Mouse (Mus musculus) forebrain, embryonic 14.5 days (tissue): ENCODE data around the gene Gpr146. TPM values are rescaled to one million over a fixed set of nuclear protein-coding genes. Genes with fewer than 3 reads are reported as not detected.
A peak's percentile ranks its signal among the peaks of the same experiment; 100 is the strongest.

Experiments used
- ATAC-seq: fragments of 200-750 bp; cut with Nextera tagmentation; 2 replicates; pipeline ENCODE4 v1.8.0; 2017; ENCODE audit warnings: mild to moderate bottlenecking, moderate library complexity
- DNase-seq: peaks from one replicate; pipeline ENCODE4 v3.0.0-alpha.2; 2015; ENCODE audit warnings: low spot score
- H3K27ac ChIP-seq: fragments of 300-500 bp; sonication (generic); 2 replicates; pipeline ENCODE4 v1.5.1; 2014; ENCODE audit warnings: low read depth, mild to moderate bottlenecking, control low read depth, low read length, moderate library complexity
- H3K27me3 ChIP-seq: fragments of 300-500 bp; sonication (generic); replicated peaks from 2 replicates; pipeline ENCODE4 v1.6.1; 2014; ENCODE audit warnings: low read length, control low read depth, mixed read lengths; ENCODE audit not compliant: control insufficient read depth, insufficient read depth
- H3K36me3 ChIP-seq: fragments of 300-500 bp; sonication (generic); 2 replicates; pipeline ENCODE4 v1.6.1; 2014; ENCODE audit warnings: low read length, control low read depth; ENCODE audit not compliant: control insufficient read depth, insufficient read depth
- H3K4me1 ChIP-seq: fragments of 300-500 bp; sonication (generic); 2 replicates; pipeline ENCODE4 v1.6.1; 2014; ENCODE audit warnings: antibody characterized with exemption, low read length, control low read depth; ENCODE audit not compliant: control insufficient read depth, insufficient read depth
- H3K4me2 ChIP-seq: fragments of 300-500 bp; sonication (generic); 2 replicates; pipeline ENCODE4 v1.6.1; 2014; ENCODE audit warnings: mild to moderate bottlenecking, control low read depth, low read length
- H3K4me3 ChIP-seq: fragments of 300-500 bp; sonication (generic); 2 replicates; pipeline ENCODE4 v1.5.1; 2014; ENCODE audit warnings: low read depth, low read length, control low read depth
- H3K9ac ChIP-seq: fragments of 300-500 bp; sonication (generic); 2 replicates; pipeline ENCODE4 v1.6.1; 2014; ENCODE audit warnings: mild to moderate bottlenecking, low read length, control low read depth, moderate library complexity
- H3K9me3 ChIP-seq: fragments of 300-500 bp; sonication (generic); replicated peaks from 2 replicates; pipeline ENCODE4 v1.6.1; 2016; ENCODE audit warnings: low read length, control low read depth, mixed read lengths; ENCODE audit not compliant: control insufficient read depth
- WGBS: fragments of 180-500 bp; shearing (Covaris S2); extraction: QIAGEN DNeasy Blood & Tissue Kit; methylation state at CpG from one replicate; pipeline ENCODE4 v1.1.7; 2014; 5-methylcytosine and 5-hydroxymethylcytosine counted together
- polyA plus RNA-seq: library from polyadenylated mRNA; unstranded; fragments of >200 nt; fragmentation: Nextera tagmentation; extraction: Ambion mirVana; gene quantifications from 2 replicates; pipeline ENCODE4 v1.2.1, GENCODE M21; 2014

Gpr146 gene
- polyA plus RNA-seq, 1 experiment from 2014 or later, result 0.93 TPM

- H3K4me1 ChIP-seq, result no peaks in the 10 kb centered on the region
- WGBS, result 88% methylated on average over 1 of the region's 1 CpGs
- no peak overlapping the region for H3K27ac ChIP-seq
- H3K4me3 ChIP-seq, result no peak overlapping the region
- DNase-seq (no peak), ATAC-seq (no peak)
- peaks cover 5% of the 10 kb centered on the region; the same call in 1 of the 2 replicates for H3K36me3 ChIP-seq
- no peak overlapping the region for H3K4me2 ChIP-seq
- no peak overlapping the region for H3K9ac ChIP-seq
- H3K27me3 ChIP-seq, result no peaks in the 10 kb centered on the region
- H3K9me3 ChIP-seq, result no peaks in the 10 kb centered on the region
These were observed 11.7 kb upstream of the Gpr146 start for GRCm38 (mm10) chr5:139365827-139366226.

- Histone ChIP-seq H3K9ac (no peak overlapping the region), H3K4me1 (peaks cover 2% of the 10 kb centered on the region; the same call in 1 of the 2 replicates), H3K27ac (no peak overlapping the region), H3K36me3 (peaks cover 5% of the 10 kb centered on the region; the same call in 1 of the 2 replicates), H3K9me3 (no peaks in the 10 kb centered on the region), H3K4me3 (no peak overlapping the region), H3K27me3 (no peaks in the 10 kb centered on the region), H3K4me2 (no peak overlapping the region)
- ATAC-seq (no peak), DNase-seq (no peak)
- 81% methylated on average over 11 of the region's 11 CpGs for WGBS
These were observed 11.0 kb upstream of the Gpr146 start for GRCm38 (mm10) chr5:139366484-139366883.

GRCm38 (mm10) chr5:139367884-139368458, 9.5 kb upstream of the Gpr146 start:
- H3K4me3 ChIP-seq, result no peak overlapping the region
- H3K4me1 ChIP-seq, result peaks cover 9% of the 10 kb centered on the region
- 92% methylated on average over 4 of the region's 4 CpGs for WGBS
- no peak for DNase-seq
- no peaks in the 10 kb centered on the region for H3K36me3 ChIP-seq
- no peaks in the 10 kb centered on the region for H3K27me3 ChIP-seq
- no peak overlapping the region for H3K27ac ChIP-seq
- H3K9me3 ChIP-seq, result no peaks in the 10 kb centered on the region
- H3K9ac ChIP-seq, result no peak overlapping the region
- no peak overlapping the region for H3K4me2 ChIP-seq
- ATAC-seq, result no peak

DNA sequence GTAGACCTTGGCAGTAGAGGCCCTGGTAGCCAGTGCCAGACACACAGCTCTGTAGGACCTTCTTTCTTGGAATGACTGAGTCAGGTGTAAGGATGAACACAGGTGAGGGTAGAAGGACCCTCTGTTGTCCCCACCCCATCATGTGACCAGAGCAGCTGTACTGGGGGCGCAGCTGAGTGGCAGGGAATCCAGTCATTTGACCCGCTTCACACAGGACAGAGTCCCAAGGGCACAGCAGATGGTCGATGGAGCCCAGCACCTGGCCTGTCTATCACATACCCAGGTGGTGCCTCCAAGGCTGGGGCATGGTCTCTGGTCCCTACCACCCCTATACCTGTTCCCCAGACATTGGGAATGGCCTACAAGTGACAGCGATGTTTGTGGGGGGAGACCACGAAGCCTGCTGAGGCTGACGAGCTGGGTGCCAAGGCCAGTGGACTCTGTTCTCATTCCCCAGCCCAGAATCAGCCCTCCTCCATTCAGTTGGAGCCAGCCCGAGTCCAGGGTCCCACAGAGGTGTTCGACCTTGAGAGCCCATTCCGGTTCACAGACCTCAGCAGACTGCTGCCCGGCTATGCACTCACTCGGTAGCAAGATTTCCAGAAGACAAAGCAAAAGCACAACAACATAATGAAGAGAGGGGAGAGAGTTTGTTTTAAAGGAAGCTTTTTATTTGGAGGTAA, 8.7 kb upstream of the Gpr146 start:
- 80% methylated on average over 11 of the region's 11 CpGs for WGBS

GRCm38 (mm10) chr5:139370336-139370735, 7.2 kb upstream of the Gpr146 start:
- no peak overlapping the region for H3K4me3 ChIP-seq
- H3K4me2 ChIP-seq, result no peak overlapping the region
- H3K36me3 ChIP-seq, result no peaks in the 10 kb centered on the region
- WGBS, result 86% methylated on average over 6 of the region's 6 CpGs
- no peak overlapping the region for H3K9ac ChIP-seq
- H3K27ac ChIP-seq, result no peak overlapping the region
- DNase-seq (no peak), ATAC-seq (no peak)
- no peaks in the 10 kb centered on the region for H3K9me3 ChIP-seq
- H3K27me3 ChIP-seq, result no peaks in the 10 kb centered on the region
- H3K4me1 ChIP-seq, result peaks cover 9% of the 10 kb centered on the region

More for the DNA sequence above, 8.7 kb upstream of the Gpr146 start:
- DNase-seq (no peak), ATAC-seq (no peak)
- Histone ChIP-seq H3K9ac (no peak overlapping the region), H3K27ac (no peak overlapping the region), H3K36me3 (no peaks in the 10 kb centered on the region), H3K4me2 (no peak overlapping the region), H3K27me3 (no peaks in the 10 kb centered on the region), H3K4me1 (peaks cover 9% of the 10 kb centered on the region), H3K4me3 (no peak overlapping the region), H3K9me3 (no peaks in the 10 kb centered on the region)

GRCm38 (mm10) chr5:139371118-139371517, 6.4 kb upstream of the Gpr146 start:
- DNase-seq (no peak), ATAC-seq (no peak)
- WGBS, result 65% methylated on average over 5 of the region's 5 CpGs
- Histone ChIP-seq H3K4me1 (peaks cover 9% of the 10 kb centered on the region), H3K9ac (peak overlapping the region; percentile 84), H3K36me3 (no peaks in the 10 kb centered on the region), H3K4me2 (peak overlapping the region; percentile 92), H3K27ac (no peak overlapping the region), H3K9me3 (no peaks in the 10 kb centered on the region), H3K27me3 (no peaks in the 10 kb centered on the region), H3K4me3 (no peak overlapping the region)

GRCm38 (mm10) chr5:139371631-139372401, 5.7 kb upstream of the Gpr146 start:
- WGBS, result 2% methylated on average over 39 of the region's 39 CpGs
- Histone ChIP-seq H3K4me1 (peaks cover 9% of the 10 kb centered on the region), H3K4me3 (peak overlapping the region; percentile 51), H3K9ac (peak overlapping the region; percentile 84), H3K36me3 (no peaks in the 10 kb centered on the region), H3K27me3 (no peaks in the 10 kb centered on the region), H3K27ac (peak overlapping the region; percentile 66), H3K4me2 (peak overlapping the region; percentile 92), H3K9me3 (no peaks in the 10 kb centered on the region)
- peak; percentile 96 for ATAC-seq
- DNase-seq, result peak; percentile 93

DNA sequence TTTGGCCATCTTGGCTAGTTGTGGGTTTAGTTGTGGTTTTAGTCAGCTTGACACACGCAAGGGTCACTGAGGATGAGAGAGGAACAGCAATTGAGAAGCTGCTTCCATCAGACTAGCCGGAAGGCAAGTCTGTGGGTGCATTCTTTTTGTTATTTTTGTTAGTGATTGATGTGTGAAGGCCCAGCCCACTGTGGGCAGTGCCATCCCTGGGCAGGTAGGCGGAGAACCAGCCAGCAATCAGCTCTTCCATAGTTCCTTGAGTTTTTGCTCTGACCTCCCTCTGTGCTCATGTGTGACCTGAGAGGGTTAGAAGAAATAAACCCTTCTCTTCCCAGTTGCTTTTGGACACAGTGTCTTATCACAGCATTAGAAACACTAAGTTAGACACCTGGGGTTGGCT, 4.4 kb upstream of the Gpr146 start:
- Histone ChIP-seq H3K36me3 (no peaks in the 10 kb centered on the region), H3K4me1 (peaks cover 9% of the 10 kb centered on the region), H3K4me2 (no peak overlapping the region), H3K9me3 (no peaks in the 10 kb centered on the region), H3K4me3 (no peak overlapping the region), H3K9ac (no peak overlapping the region), H3K27ac (no peak overlapping the region), H3K27me3 (no peaks in the 10 kb centered on the region)
- ATAC-seq (no peak), DNase-seq (no peak)
- 79% methylated on average over 3 of the region's 3 CpGs for WGBS
